Mouse (Mus musculus): ENCODE results near the gene Hmox2. TPM values are rescaled to one million over a fixed set of nuclear protein-coding genes. Genes with fewer than 3 reads are reported as not detected.
A peak's percentile ranks its signal among the peaks of the same experiment; 100 is the strongest.

The Hmox2 gene
- polyA plus RNA-seq, 1 experiment from 2014 or later, result 126 TPM

GRCm38 (mm10) chr16:4722128-4722914 lies 3.8 kb upstream of the Hmox2 start:
- Histone ChIP-seq H3K4me3 (ENCODE audit: low read depth, low read length) (no peak overlapping the region), H3K27ac (ENCODE audit: low read depth, low read length) (no peak overlapping the region), H3K9ac (replicated peaks; ENCODE audit: low read depth, low read length) (no peak overlapping the region), H3K4me2 (ENCODE audit: low read depth, low read length) (no peak overlapping the region), H3K27me3 (ENCODE audit: control insufficient read depth, insufficient read depth, low read length) (no peaks in the 10 kb centered on the region), H3K9me3 (ENCODE audit: control insufficient read depth, low read length) (no peaks in the 10 kb centered on the region), H3K36me3 (ENCODE audit: control insufficient read depth, insufficient read depth, low read length) (no peaks in the 10 kb centered on the region), H3K4me1 (ENCODE audit: control insufficient read depth, insufficient read depth, low read length) (0 out of 2 replicates have a peak, but pooled peaks cover 4% of the 10 kb centered on the region)
- ATAC-seq (ENCODE audit: low read depth), result no peak
- 85% methylated on average over 7 of the region's 7 CpGs for WGBS

GRCm38 (mm10) chr16:4722915-4723209 lies 3.3 kb upstream of the Hmox2 start:
- no peaks in the 10 kb centered on the region for H3K27me3 ChIP-seq (ENCODE audit: control insufficient read depth, insufficient read depth, low read length)

GRCm38 (mm10) chr16:4725266-4725665 lies 895 bp upstream of the Hmox2 start:
- no peak overlapping the region for H3K27ac ChIP-seq (ENCODE audit: low read depth, low read length)
- no peaks in the 10 kb centered on the region for H3K27me3 ChIP-seq (ENCODE audit: control insufficient read depth, insufficient read depth, low read length)
- 80% methylated on average over 4 of the region's 4 CpGs for WGBS
- H3K4me1 ChIP-seq (ENCODE audit: control insufficient read depth, insufficient read depth, low read length), result peaks cover 4% of the 10 kb centered on the region; the same call in 1 of the 2 replicates
- H3K36me3 ChIP-seq (ENCODE audit: control insufficient read depth, insufficient read depth, low read length), result no peaks in the 10 kb centered on the region
- H3K4me3 ChIP-seq (ENCODE audit: low read depth, low read length), result no peak overlapping the region
- H3K4me2 ChIP-seq (ENCODE audit: low read depth, low read length), result no peak overlapping the region
- ATAC-seq (ENCODE audit: low read depth), result no peak
- no peaks in the 10 kb centered on the region for H3K9me3 ChIP-seq (ENCODE audit: control insufficient read depth, low read length)
- no peak overlapping the region for H3K9ac ChIP-seq (replicated peaks; ENCODE audit: low read depth, low read length)

More at GRCm38 (mm10) chr16:4722915-4723209, 3.3 kb upstream of the Hmox2 start:
- Histone ChIP-seq H3K4me1 (ENCODE audit: control insufficient read depth, insufficient read depth, low read length) (peaks cover 4% of the 10 kb centered on the region; the same call in 1 of the 2 replicates), H3K36me3 (ENCODE audit: control insufficient read depth, insufficient read depth, low read length) (no peaks in the 10 kb centered on the region), H3K4me3 (ENCODE audit: low read depth, low read length) (no peak overlapping the region), H3K27ac (ENCODE audit: low read depth, low read length) (no peak overlapping the region), H3K9ac (replicated peaks; ENCODE audit: low read depth, low read length) (no peak overlapping the region), H3K4me2 (ENCODE audit: low read depth, low read length) (no peak overlapping the region), H3K9me3 (ENCODE audit: control insufficient read depth, low read length) (no peaks in the 10 kb centered on the region)
- ATAC-seq (ENCODE audit: low read depth), result no peak
- WGBS, result 73% methylated on average over 3 of the region's 3 CpGs

GRCm38 (mm10) chr16:4726528-4727128 lies 467 bp downstream of the Hmox2 start:
- Histone ChIP-seq H3K9ac (replicated peaks; ENCODE audit: low read depth, low read length) (peak overlapping the region; percentile 88), H3K27ac (ENCODE audit: low read depth, low read length) (peak overlapping the region; percentile 75), H3K36me3 (ENCODE audit: control insufficient read depth, insufficient read depth, low read length) (no peaks in the 10 kb centered on the region), H3K4me1 (ENCODE audit: control insufficient read depth, insufficient read depth, low read length) (peaks cover 4% of the 10 kb centered on the region; the same call in 1 of the 2 replicates), H3K27me3 (ENCODE audit: control insufficient read depth, insufficient read depth, low read length) (no peaks in the 10 kb centered on the region), H3K9me3 (ENCODE audit: control insufficient read depth, low read length) (no peaks in the 10 kb centered on the region), H3K4me2 (ENCODE audit: low read depth, low read length) (peak overlapping the region; percentile 91), H3K4me3 (ENCODE audit: low read depth, low read length) (peak overlapping the region; percentile 87)
- no peak; the same call in none of the 2 replicates for ATAC-seq (ENCODE audit: low read depth)
- WGBS, result 2% methylated on average over 40 of the region's 40 CpGs

GRCm38 (mm10) chr16:4727526-4727925 lies 1.4 kb downstream of the Hmox2 start:
- WGBS, result 92% methylated on average over 1 of the region's 1 CpGs
- peak overlapping the region; percentile 87; the same call in 1 of the 2 replicates for H3K4me3 ChIP-seq (ENCODE audit: low read depth, low read length)
- peak overlapping the region; percentile 91; the same call in 1 of the 2 replicates for H3K4me2 ChIP-seq (ENCODE audit: low read depth, low read length)
- H3K9me3 ChIP-seq (ENCODE audit: control insufficient read depth, low read length), result no peaks in the 10 kb centered on the region
- no peak overlapping the region for H3K27ac ChIP-seq (ENCODE audit: low read depth, low read length)
- no peaks in the 10 kb centered on the region for H3K27me3 ChIP-seq (ENCODE audit: control insufficient read depth, insufficient read depth, low read length)
- peaks cover 4% of the 10 kb centered on the region; the same call in 1 of the 2 replicates for H3K4me1 ChIP-seq (ENCODE audit: control insufficient read depth, insufficient read depth, low read length)
- no peaks in the 10 kb centered on the region for H3K36me3 ChIP-seq (ENCODE audit: control insufficient read depth, insufficient read depth, low read length)
- no peak overlapping the region for H3K9ac ChIP-seq (replicated peaks; ENCODE audit: low read depth, low read length)
- ATAC-seq (ENCODE audit: low read depth), result no peak

- H3K9me3 ChIP-seq (ENCODE audit: control insufficient read depth, low read length), result no peaks in the 10 kb centered on the region
- no peak overlapping the region for H3K27ac ChIP-seq (ENCODE audit: low read depth, low read length)
- H3K4me1 ChIP-seq (ENCODE audit: control insufficient read depth, insufficient read depth, low read length), result peaks cover 4% of the 10 kb centered on the region; the same call in 1 of the 2 replicates
- H3K4me2 ChIP-seq (ENCODE audit: low read depth, low read length), result no peak overlapping the region
- ATAC-seq (ENCODE audit: low read depth), result no peak
- WGBS, result 67% methylated on average over 1 of the region's 1 CpGs
- H3K36me3 ChIP-seq (ENCODE audit: control insufficient read depth, insufficient read depth, low read length), result no peaks in the 10 kb centered on the region
- H3K27me3 ChIP-seq (ENCODE audit: control insufficient read depth, insufficient read depth, low read length), result no peaks in the 10 kb centered on the region
- no peak overlapping the region; the same call in 1 of the 2 replicates for H3K4me3 ChIP-seq (ENCODE audit: low read depth, low read length)
- no peak overlapping the region for H3K9ac ChIP-seq (replicated peaks; ENCODE audit: low read depth, low read length)
These were observed 1.8 kb downstream of the Hmox2 start for GRCm38 (mm10) chr16:4727963-4728362.

- Histone ChIP-seq H3K36me3 (ENCODE audit: control insufficient read depth, insufficient read depth, low read length) (no peaks in the 10 kb centered on the region), H3K4me3 (ENCODE audit: low read depth, low read length) (no peak overlapping the region), H3K4me2 (ENCODE audit: low read depth, low read length) (no peak overlapping the region), H3K9ac (replicated peaks; ENCODE audit: low read depth, low read length) (no peak overlapping the region), H3K4me1 (ENCODE audit: control insufficient read depth, insufficient read depth, low read length) (peaks cover 4% of the 10 kb centered on the region; the same call in 1 of the 2 replicates), H3K27me3 (ENCODE audit: control insufficient read depth, insufficient read depth, low read length) (no peaks in the 10 kb centered on the region), H3K9me3 (ENCODE audit: control insufficient read depth, low read length) (no peaks in the 10 kb centered on the region), H3K27ac (ENCODE audit: low read depth, low read length) (no peak overlapping the region)
- WGBS, result 64% methylated on average over 3 of the region's 3 CpGs
- ATAC-seq (ENCODE audit: low read depth), result no peak
These were observed 4.7 kb downstream of the Hmox2 start for GRCm38 (mm10) chr16:4730776-4731358.

DNA sequence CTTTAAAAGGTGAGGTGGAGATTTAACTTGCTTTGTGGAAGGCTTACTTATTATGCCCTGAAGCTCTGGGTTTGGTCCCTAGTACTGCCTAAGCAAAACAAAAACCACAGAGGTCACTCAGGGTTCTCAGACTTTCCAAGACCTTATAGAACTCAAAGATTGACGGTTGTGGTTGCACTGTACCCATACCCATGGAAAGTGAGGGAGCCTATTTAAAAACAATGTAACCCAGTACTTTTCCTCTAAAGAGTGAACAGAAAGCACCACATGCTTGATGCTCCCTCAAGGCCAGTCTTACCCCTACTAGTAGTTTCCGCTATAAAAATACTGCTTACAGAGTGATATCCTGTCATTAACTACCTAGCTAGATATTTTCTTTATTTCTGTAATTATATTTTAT lies 10.1 kb downstream of the Hmox2 start:
- Histone ChIP-seq H3K4me2 (ENCODE audit: low read depth, low read length) (no peak overlapping the region), H3K4me3 (ENCODE audit: low read depth, low read length) (no peak overlapping the region), H3K27ac (ENCODE audit: low read depth, low read length) (no peak overlapping the region), H3K4me1 (ENCODE audit: control insufficient read depth, insufficient read depth, low read length) (no peaks in the 10 kb centered on the region), H3K9ac (replicated peaks; ENCODE audit: low read depth, low read length) (no peak overlapping the region), H3K36me3 (ENCODE audit: control insufficient read depth, insufficient read depth, low read length) (no peaks in the 10 kb centered on the region), H3K27me3 (ENCODE audit: control insufficient read depth, insufficient read depth, low read length) (no peaks in the 10 kb centered on the region), H3K9me3 (ENCODE audit: control insufficient read depth, low read length) (no peaks in the 10 kb centered on the region)
- WGBS, result 87% methylated on average over 2 of the region's 2 CpGs
- ATAC-seq (ENCODE audit: low read depth), result no peak

DNA sequence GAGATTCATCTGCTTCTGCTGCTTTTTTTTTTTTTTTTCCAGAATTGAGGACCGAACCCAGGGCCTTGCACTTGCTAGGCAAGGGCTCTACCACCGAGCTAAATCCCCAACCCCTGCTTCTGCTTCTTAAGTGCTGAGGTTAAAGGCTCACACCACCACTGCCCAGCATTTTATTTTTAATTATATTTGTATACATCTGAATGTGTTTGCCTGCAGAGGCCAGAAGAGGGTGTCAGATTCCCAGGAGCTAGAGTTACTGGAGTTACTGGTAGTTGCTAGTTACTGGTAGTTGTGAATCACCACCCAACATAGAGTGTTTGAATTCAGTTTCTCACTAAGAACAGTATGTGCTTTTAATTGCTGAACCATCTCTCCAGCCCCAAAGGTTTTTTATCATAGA lies 13.8 kb downstream of the Hmox2 start:
- H3K27ac ChIP-seq (ENCODE audit: low read depth, low read length), result no peak overlapping the region
- no peaks in the 10 kb centered on the region for H3K36me3 ChIP-seq (ENCODE audit: control insufficient read depth, insufficient read depth, low read length)
- WGBS, result 84% methylated on average over 2 of the region's 2 CpGs
- H3K9ac ChIP-seq (replicated peaks; ENCODE audit: low read depth, low read length), result no peak overlapping the region
- H3K4me1 ChIP-seq (ENCODE audit: control insufficient read depth, insufficient read depth, low read length), result no peaks in the 10 kb centered on the region
- no peaks in the 10 kb centered on the region for H3K9me3 ChIP-seq (ENCODE audit: control insufficient read depth, low read length)
- no peak overlapping the region for H3K4me3 ChIP-seq (ENCODE audit: low read depth, low read length)
- no peak for ATAC-seq (ENCODE audit: low read depth)
- H3K27me3 ChIP-seq (ENCODE audit: control insufficient read depth, insufficient read depth, low read length), result no peaks in the 10 kb centered on the region
- no peak overlapping the region for H3K4me2 ChIP-seq (ENCODE audit: low read depth, low read length)

Data from neural tube, embryonic 14.5 days (tissue).